Mouse (Mus musculus): ENCODE results near the gene Pink1. TPM values are rescaled to one million over a fixed set of nuclear protein-coding genes. Genes with fewer than 3 reads are reported as not detected.

Gene Pink1
- polyA plus RNA-seq, 1 experiment from 2014 or later: 32.8 TPM

- Histone ChIP-seq H3K4me3 (peak overlapping the region; percentile 99), H3K4me1 (peaks cover 20% of the 10 kb centered on the region), H3K27me3 (ENCODE audit: low read depth, poor library complexity, severe bottlenecking) (no peaks in the 10 kb centered on the region), H3K9me3 (replicated peaks) (no peaks in the 10 kb centered on the region), H3K36me3 (peaks cover 24% of the 10 kb centered on the region), H3K27ac (peak overlapping the region; percentile 91)
- WGBS: 17% methylated on average over 18 of the region's 18 CpGs
- no peak for DNase-seq (ENCODE audit: low spot score)
These were observed 22.4 kb downstream of the Pink1 start for GRCm38 (mm10) chr4:138303742-138304141.

- Histone ChIP-seq H3K9me3 (replicated peaks) (no peaks in the 10 kb centered on the region), H3K4me1 (peaks cover 20% of the 10 kb centered on the region), H3K36me3 (peaks cover 17% of the 10 kb centered on the region), H3K27me3 (ENCODE audit: low read depth, poor library complexity, severe bottlenecking) (no peaks in the 10 kb centered on the region), H3K4me3 (0 out of 2 replicates have a peak overlapping the region, but pooled peaks have one; percentile 99), H3K27ac (no peak overlapping the region)
- DNase-seq (ENCODE audit: low spot score): no peak
- WGBS: 87% methylated on average over 3 of the region's 3 CpGs
These were observed 23.1 kb downstream of the Pink1 start for GRCm38 (mm10) chr4:138303011-138303410.

GRCm38 (mm10) chr4:138301271-138301780, 24.8 kb downstream of the Pink1 start:
- Histone ChIP-seq H3K9me3 (replicated peaks) (no peaks in the 10 kb centered on the region), H3K27me3 (ENCODE audit: low read depth, poor library complexity, severe bottlenecking) (no peaks in the 10 kb centered on the region), H3K4me3 (no peak overlapping the region), H3K27ac (no peak overlapping the region), H3K4me1 (peaks cover 20% of the 10 kb centered on the region), H3K36me3 (0 out of 2 replicates have a peak, but pooled peaks cover under 1% of the 10 kb centered on the region)
- 89% methylated on average over 10 of the region's 10 CpGs for WGBS
- DNase-seq (ENCODE audit: low spot score): no peak

- Histone ChIP-seq H3K27ac (no peak overlapping the region), H3K27me3 (ENCODE audit: low read depth, poor library complexity, severe bottlenecking) (no peaks in the 10 kb centered on the region), H3K4me1 (peaks cover 6% of the 10 kb centered on the region; the same call in 1 of the 2 replicates), H3K4me3 (no peak overlapping the region), H3K36me3 (no peaks in the 10 kb centered on the region), H3K9me3 (replicated peaks) (no peaks in the 10 kb centered on the region)
- no peak for DNase-seq (ENCODE audit: low spot score)
- WGBS: 90% methylated on average over 11 of the region's 14 CpGs
These were observed 32.1 kb downstream of the Pink1 start for GRCm38 (mm10) chr4:138293949-138294550.

- WGBS: 84% methylated on average over 18 of the region's 18 CpGs
- no peak for DNase-seq (ENCODE audit: low spot score)
- H3K4me1 ChIP-seq: peaks cover 6% of the 10 kb centered on the region; the same call in 1 of the 2 replicates
- no peak overlapping the region for H3K27ac ChIP-seq
- H3K27me3 ChIP-seq (ENCODE audit: low read depth, poor library complexity, severe bottlenecking): no peaks in the 10 kb centered on the region
- H3K36me3 ChIP-seq: no peaks in the 10 kb centered on the region
- H3K4me3 ChIP-seq: no peak overlapping the region
- no peaks in the 10 kb centered on the region for H3K9me3 ChIP-seq (replicated peaks)
These were observed 32.7 kb downstream of the Pink1 start for GRCm38 (mm10) chr4:138293261-138293948.

- Histone ChIP-seq H3K27ac (no peak overlapping the region), H3K4me3 (no peak overlapping the region)
- WGBS: 93% methylated on average over 13 of the region's 13 CpGs
These were observed 34.1 kb downstream of the Pink1 start for GRCm38 (mm10) chr4:138292028-138292427.

GRCm38 (mm10) chr4:138288691-138289090, 37.4 kb downstream of the Pink1 start:
- Histone ChIP-seq H3K9me3 (replicated peaks) (no peaks in the 10 kb centered on the region), H3K27ac (no peak overlapping the region), H3K4me3 (no peak overlapping the region), H3K36me3 (no peaks in the 10 kb centered on the region), H3K27me3 (ENCODE audit: low read depth, poor library complexity, severe bottlenecking) (0 out of 2 replicates have a peak, but pooled peaks cover 4% of the 10 kb centered on the region), H3K4me1 (peaks cover 6% of the 10 kb centered on the region; the same call in 1 of the 2 replicates)
- no peak for DNase-seq (ENCODE audit: low spot score)
- WGBS: 89% methylated on average over 7 of the region's 7 CpGs

More at GRCm38 (mm10) chr4:138292028-138292427, 34.1 kb downstream of the Pink1 start:
- Histone ChIP-seq H3K27me3 (ENCODE audit: low read depth, poor library complexity, severe bottlenecking) (0 out of 2 replicates have a peak, but pooled peaks cover 4% of the 10 kb centered on the region), H3K9me3 (replicated peaks) (no peaks in the 10 kb centered on the region), H3K4me1 (peaks cover 6% of the 10 kb centered on the region; the same call in 1 of the 2 replicates), H3K36me3 (no peaks in the 10 kb centered on the region)
- DNase-seq (ENCODE audit: low spot score): no peak

GRCm38 (mm10) chr4:138286411-138286810, 39.7 kb downstream of the Pink1 start:
- Histone ChIP-seq H3K36me3 (no peaks in the 10 kb centered on the region), H3K4me3 (no peak overlapping the region), H3K27me3 (ENCODE audit: low read depth, poor library complexity, severe bottlenecking) (0 out of 2 replicates have a peak, but pooled peaks cover 4% of the 10 kb centered on the region), H3K9me3 (replicated peaks) (no peaks in the 10 kb centered on the region), H3K4me1 (peaks cover 3% of the 10 kb centered on the region; the same call in 1 of the 2 replicates), H3K27ac (no peak overlapping the region)
- 89% methylated on average over 12 of the region's 12 CpGs for WGBS
- DNase-seq (ENCODE audit: low spot score): no peak

- H3K4me1 ChIP-seq: no peaks in the 10 kb centered on the region; the same call in 1 of the 2 replicates
- WGBS: 30% methylated on average over 4 of the region's 4 CpGs
These were observed 43.3 kb downstream of the Pink1 start for GRCm38 (mm10) chr4:138282834-138283233.

GRCm38 (mm10) chr4:138278346-138278745, 47.8 kb downstream of the Pink1 start:
- no peak for DNase-seq (ENCODE audit: low spot score)
- Histone ChIP-seq H3K27me3 (ENCODE audit: low read depth, poor library complexity, severe bottlenecking) (peaks cover 9% of the 10 kb centered on the region; the same call in 1 of the 2 replicates), H3K36me3 (no peaks in the 10 kb centered on the region), H3K4me1 (no peaks in the 10 kb centered on the region; the same call in 1 of the 2 replicates), H3K9me3 (replicated peaks) (no peaks in the 10 kb centered on the region), H3K4me3 (no peak overlapping the region), H3K27ac (no peak overlapping the region)
- 79% methylated on average over 7 of the region's 7 CpGs for WGBS

More at GRCm38 (mm10) chr4:138282834-138283233, 43.3 kb downstream of the Pink1 start:
- H3K4me3 ChIP-seq: no peak overlapping the region
- DNase-seq (ENCODE audit: low spot score): peak; percentile 67
- no peaks in the 10 kb centered on the region for H3K36me3 ChIP-seq
- peaks cover under 1% of the 10 kb centered on the region; the same call in 1 of the 2 replicates for H3K27me3 ChIP-seq (ENCODE audit: low read depth, poor library complexity, severe bottlenecking)
- H3K27ac ChIP-seq: no peak overlapping the region
- H3K9me3 ChIP-seq (replicated peaks): no peaks in the 10 kb centered on the region

GRCm38 (mm10) chr4:138272011-138272997, 53.8 kb downstream of the Pink1 start:
- no peak overlapping the region for H3K4me3 ChIP-seq
- 70% methylated on average over 14 of the region's 14 CpGs for WGBS
- no peak overlapping the region for H3K27ac ChIP-seq
- no peaks in the 10 kb centered on the region for H3K4me1 ChIP-seq
- no peaks in the 10 kb centered on the region for H3K36me3 ChIP-seq
- DNase-seq (ENCODE audit: low spot score): no peak
- H3K9me3 ChIP-seq (replicated peaks): no peaks in the 10 kb centered on the region
- H3K27me3 ChIP-seq (ENCODE audit: low read depth, poor library complexity, severe bottlenecking): peaks cover 6% of the 10 kb centered on the region; the same call in 1 of the 2 replicates

GRCm38 (mm10) chr4:138267869-138268268, 58.2 kb downstream of the Pink1 start:
- Histone ChIP-seq H3K4me3 (no peak overlapping the region), H3K27me3 (ENCODE audit: low read depth, poor library complexity, severe bottlenecking) (peaks cover 28% of the 10 kb centered on the region), H3K9me3 (replicated peaks) (no peaks in the 10 kb centered on the region), H3K4me1 (peaks cover 1% of the 10 kb centered on the region), H3K27ac (no peak overlapping the region), H3K36me3 (no peaks in the 10 kb centered on the region)
- DNase-seq (ENCODE audit: low spot score): no peak
- 87% methylated on average over 10 of the region's 10 CpGs for WGBS

Data from limb, embryonic 10.5 days (tissue).